8 mouse cellular contexts compared by ENCODE assay signal in the genomic region with DNA sequence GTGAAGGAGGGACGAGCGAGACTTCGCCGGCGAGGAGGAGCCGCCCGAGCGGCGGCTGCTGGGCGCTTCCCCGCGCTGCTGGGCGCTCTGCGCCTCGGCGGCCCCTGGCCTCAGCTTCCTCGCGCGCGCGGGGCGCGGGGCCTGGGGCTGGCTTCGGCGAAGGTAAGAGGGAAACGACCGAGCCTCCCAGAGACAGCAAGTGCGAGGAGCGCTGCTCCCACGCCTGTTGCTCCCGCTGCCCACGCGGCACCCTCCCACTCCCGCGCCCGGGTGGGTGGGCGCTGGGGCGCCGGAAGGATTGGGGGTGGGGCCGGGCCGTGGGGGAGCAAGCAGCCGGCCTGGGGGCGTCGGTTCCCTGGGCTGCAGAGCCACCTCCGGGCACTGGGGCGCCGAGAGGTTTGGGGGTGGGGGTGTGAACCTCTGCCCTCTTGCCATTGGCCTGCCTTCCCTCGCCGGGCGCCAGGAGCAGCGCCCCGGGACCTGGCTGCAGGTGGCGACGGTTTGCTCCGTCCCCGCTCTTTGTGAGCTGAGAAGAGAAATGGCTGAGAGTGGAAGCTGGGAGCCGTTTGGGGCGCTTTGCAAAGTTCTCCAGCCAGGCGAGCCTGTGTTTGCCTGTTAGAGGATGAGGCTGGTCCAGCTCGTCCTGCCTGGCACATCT. TPM values are rescaled to one million over a fixed set of nuclear protein-coding genes. Genes with fewer than 3 reads are reported as not detected.
DNase-seq lines count a peak whose midpoint lies in the region; ATAC-seq and TF ChIP-seq lines count a peak whose summit lies in the region.

No protein-coding gene starts in this region.

- H3K4me3 ChIP-seq in ES-E14 (ENCODE audit: insufficient read depth in 1 of 2, low read depth in 1 of 2, low read length in 2 of 2, poor library complexity in 1 of 2, severe bottlenecking in 1 of 2): peak overlapping the region; percentile 49 to 79; a peak in 3 of 4 replicates
- peak overlapping the region; percentile 63 for H3K4me3 ChIP-seq in embryonic facial prominence, embryonic 13.5 days
- peak overlapping the region; percentile 66 for H3K4me3 ChIP-seq in midbrain, embryonic 11.5 days (ENCODE audit: low read depth, low read length)
- H3K4me3 ChIP-seq in stomach, embryonic 15.5 days (replicated peaks): peak overlapping the region; percentile 63

- peak overlapping the region; percentile 53; the same call in 1 of the 2 replicates for H3K9ac ChIP-seq in ES-E14 (ENCODE audit: insufficient read depth, low read depth, low read length, poor library complexity, severe bottlenecking)
- H3K9ac ChIP-seq in embryonic facial prominence, embryonic 13.5 days: peak overlapping the region; percentile 72
- H3K9ac ChIP-seq in midbrain, embryonic 11.5 days (ENCODE audit: low read length): peak overlapping the region; percentile 80
- H3K9ac ChIP-seq in stomach, embryonic 15.5 days: peak overlapping the region; percentile 58

- H3K27ac ChIP-seq in ES-E14 (ENCODE audit: insufficient read depth, low read depth, low read length, poor library complexity, severe bottlenecking): no peak overlapping the region
- H3K27ac ChIP-seq in embryonic facial prominence, embryonic 13.5 days: no peak overlapping the region
- peak overlapping the region; percentile 25; the same call in 1 of the 2 replicates for H3K27ac ChIP-seq in midbrain, embryonic 11.5 days (ENCODE audit: low read depth, low read length)
- H3K27ac ChIP-seq in stomach, embryonic 15.5 days: peak overlapping the region; percentile 83

- in situ Hi-C loops in ES-E14 (cut with MboI; ENCODE audit: low sequenced_read_pairs in 2 of 2, unreplicated experiment in 2 of 2): no loop called here

- H3K4me1 ChIP-seq in ES-E14 (ENCODE audit: control insufficient read depth in 2 of 2, insufficient read depth in 2 of 2, low read length in 2 of 2, poor library complexity in 1 of 2): peaks cover 0 to 7% of the 10 kb centered on the region in 2 experiments; a peak in 2 of 4 replicates
- peaks cover 31% of the 10 kb centered on the region for H3K4me1 ChIP-seq in embryonic facial prominence, embryonic 13.5 days
- peaks cover 22% of the 10 kb centered on the region for H3K4me1 ChIP-seq in midbrain, embryonic 11.5 days (ENCODE audit: control insufficient read depth, insufficient read depth, low read length)
- H3K4me1 ChIP-seq in stomach, embryonic 15.5 days: peaks cover 14% of the 10 kb centered on the region

- DNase-seq in ES-E14 (ENCODE audit: low read depth, low spot score): no peak
- peak; percentile 44 for DNase-seq in adrenal gland, adult 2 months
- peak; percentile 39 to 45 for DNase-seq in heart, postnatal 14 days
- peak; percentile 50 to 56 for DNase-seq in layer of hippocampus, postnatal 36 days
- DNase-seq in midbrain, embryonic 11.5 days (ENCODE audit: low spot score, missing footprints): peak; percentile 94
- no peak for DNase-seq in B cell, adult 2 months

- peaks cover 86% of the 10 kb centered on the region for H3K27me3 ChIP-seq in embryonic facial prominence, embryonic 13.5 days
- peaks cover 23% of the 10 kb centered on the region for H3K27me3 ChIP-seq in midbrain, embryonic 11.5 days (ENCODE audit: control insufficient read depth, insufficient read depth, low read length)
- H3K27me3 ChIP-seq in stomach, embryonic 15.5 days (replicated peaks): peaks cover 19% of the 10 kb centered on the region

- no peaks in the 10 kb centered on the region for H3K9me3 ChIP-seq in ES-E14 (ENCODE audit: control insufficient read depth, insufficient read depth, low read depth, low read length)
- no peaks in the 10 kb centered on the region for H3K9me3 ChIP-seq in embryonic facial prominence, embryonic 13.5 days
- no peaks in the 10 kb centered on the region for H3K9me3 ChIP-seq in midbrain, embryonic 11.5 days (ENCODE audit: control insufficient read depth, low read length)
- no peaks in the 10 kb centered on the region for H3K9me3 ChIP-seq in stomach, embryonic 15.5 days

- peak overlapping the region; percentile 100 for H3K4me2 ChIP-seq in embryonic facial prominence, embryonic 13.5 days
- peak overlapping the region; percentile 91 for H3K4me2 ChIP-seq in midbrain, embryonic 11.5 days
- H3K4me2 ChIP-seq in stomach, embryonic 15.5 days: peak overlapping the region; percentile 98

- H3K36me3 ChIP-seq in ES-E14 (ENCODE audit: control insufficient read depth, insufficient read depth, low read length, poor library complexity, severe bottlenecking): no peaks in the 10 kb centered on the region
- no peaks in the 10 kb centered on the region for H3K36me3 ChIP-seq in embryonic facial prominence, embryonic 13.5 days
- H3K36me3 ChIP-seq in midbrain, embryonic 11.5 days (ENCODE audit: control insufficient read depth, insufficient read depth, low read length): no peaks in the 10 kb centered on the region
- H3K36me3 ChIP-seq in stomach, embryonic 15.5 days: no peaks in the 10 kb centered on the region

- intact Hi-C loops in heart, postnatal 14 days (cut with DNase I): loop anchor here (5.0 kb wide), 2 partner anchors 70 to 85 kb away; no protein-coding TSS in a partner anchor

- under 1% methylated on average over 59 of the region's 60 CpGs for WGBS in embryonic facial prominence, embryonic 13.5 days
- WGBS in midbrain, embryonic 11.5 days: under 1% methylated on average over 43 of the region's 60 CpGs
- WGBS in stomach, embryonic 15.5 days: under 1% methylated on average over 47 of the region's 60 CpGs

- peak; percentile 69 for ATAC-seq in embryonic facial prominence, embryonic 13.5 days (ENCODE audit: insufficient number of reproducible peaks, insufficient read depth, low FRiP score, low TSS enrichment, low read depth)
- ATAC-seq in midbrain, embryonic 11.5 days (ENCODE audit: low FRiP score): peak; percentile 64
- peak; percentile 9; the same call in 1 of the 2 replicates for ATAC-seq in stomach, embryonic 15.5 days (ENCODE audit: insufficient read depth, low FRiP score, low read depth)

TF ChIP-seq in ES-E14, 5 proteins besides CTCF, POLR2A, EP300 and RAD21:
- TF ChIP-seq HCFC1 (IDR thresholded peaks at IDR 0.05; ENCODE audit: borderline replicate concordance, insufficient read depth, low read length) (no peak), ZC3H11A (IDR thresholded peaks at IDR 0.05; ENCODE audit: borderline replicate concordance, low read depth, low read length) (no peak), ZNF384 (IDR thresholded peaks at IDR 0.05; ENCODE audit: low read depth, low read length) (no peak), CHD2 (IDR thresholded peaks at IDR 0.05; ENCODE audit: low read depth, low read length) (no peak), MAFK (IDR thresholded peaks at IDR 0.05; ENCODE audit: insufficient read depth, low read depth, low read length) (no peak)
TF ChIP-seq in ES-E14: peak in this region for 0.

RNA-seq across cellular contexts. Expression of gene Kcnd3, which starts 0.6 kb away (rescaled TPM):
- 0.04 and 0.16 TPM in 2 replicates for total RNA-seq in ES-E14 (2012; rRNA removed)
- 1 to 10 TPM; 4.1 to 9.5 TPM for total RNA-seq in adrenal gland, adult 2 months (2021)
- 2.3 and 3.5 TPM in 2 replicates for polyA plus RNA-seq in adrenal gland, adult 2 months (2012; rRNA removed)
- polyA plus RNA-seq in embryonic facial prominence, embryonic 13.5 days (2015; fragmentation: Nextera tagmentation; extraction: Ambion mirVana): 0.44 and 0.85 TPM in 2 replicates
- 1 to 10 TPM; 4.4 to 5.2 TPM for total RNA-seq in heart, postnatal 14 days (2021)
- total RNA-seq in layer of hippocampus, postnatal 36 days (2021): 10 to 100 TPM; 55.8 to 56.4 TPM
- 2.4 TPM in 2 replicates for polyA plus RNA-seq in midbrain, embryonic 11.5 days (2014; fragmentation: Nextera tagmentation; extraction: Ambion mirVana)
- polyA plus RNA-seq in stomach, embryonic 15.5 days (2015; fragmentation: Nextera tagmentation; extraction: Ambion mirVana): 6.2 and 6.8 TPM in 2 replicates

Comparison
In these comparisons a context has a peak if more than half of its experiments do, and no peak if none do; other contexts are left out.
1. DNase-seq: peak in adrenal gland, adult 2 months (single experiment), heart, postnatal 14 days (2 of 2), layer of hippocampus, postnatal 36 days (2 of 2) and midbrain, embryonic 11.5 days (single experiment); none in ES-E14 (single experiment) and B cell, adult 2 months (0 of 2).
2. H3K27ac ChIP-seq: peak in midbrain, embryonic 11.5 days (single experiment) and stomach, embryonic 15.5 days (single experiment); none in ES-E14 (single experiment) and embryonic facial prominence, embryonic 13.5 days (single experiment).
3. ATAC-seq: peak in every context shown above with its lines; median percentile 69 in embryonic facial prominence, embryonic 13.5 days; 64 in midbrain, embryonic 11.5 days; 9 in stomach, embryonic 15.5 days.
4. RNA of gene Kcnd3, which starts 0.6 kb away (total RNA-seq): 55.8 to 56.4 TPM in layer of hippocampus, postnatal 36 days; 4.1 to 9.5 TPM in adrenal gland, adult 2 months, 4.4 to 5.2 TPM in heart, postnatal 14 days and 0.04 to 0.16 TPM in ES-E14; every median in the first group is over 4 times any median in the second.
5. Peak in every context shown above with its lines, with median percentiles within 50 percentile points of each other: H3K4me3 ChIP-seq, H3K9ac ChIP-seq and H3K4me2 ChIP-seq.